Mouse (Mus musculus) brain, embryonic 14.5 days (tissue): ENCODE data around the gene BC052040.

Experiments
- CTCF ChIP-seq: fragments of 200-500 bp; IDR thresholded peaks from 2 replicates; pipeline ENCODE4 v1.5.1; 2012; ENCODE audit warnings: inconsistent platforms, mild to moderate bottlenecking, moderate library complexity, borderline replicate concordance; ENCODE audit not compliant: insufficient read depth, insufficient read length; ENCODE audit errors: extremely low read depth
- POLR2A ChIP-seq: fragments of 200-500 bp; IDR thresholded peaks from 2 replicates; pipeline ENCODE4 v1.6.1; 2012; ENCODE audit warnings: mild to moderate bottlenecking, inconsistent platforms, borderline replicate concordance; ENCODE audit not compliant: poor library complexity, insufficient read depth, insufficient read length, severe bottlenecking; ENCODE audit errors: extremely low read depth

GRCm38 (mm10) chr2:115734850-115735249, 153.3 kb downstream of the BC052040 start:
- TF ChIP-seq POLR2A: no peak
- no peak for TF ChIP-seq CTCF
